18 mouse cellular contexts compared by ENCODE assay signal in genomic region chr2:68796011-68796775, GRCm38 (mm10).
DNase-seq lines count a peak whose midpoint lies in the region; ATAC-seq and TF ChIP-seq lines count a peak whose summit lies in the region.
"Had no signal": no experiment of that assay in that cellular context is flagged by ENCODE, and none has a peak within 500 bp of the region (broad histone marks: within the 10 kb centered on the region; RNA-seq: fewer than 3 reads in every experiment).

No protein-coding gene starts in this region.

- 68% methylated on average over 10 of the region's 10 CpGs for WGBS in midbrain, embryonic 11.5 days
- 76% methylated on average over 10 of the region's 10 CpGs for WGBS in midbrain, postnatal 0 days

- no peaks in the 10 kb centered on the region for H3K27me3 ChIP-seq in midbrain, embryonic 11.5 days (ENCODE audit: control insufficient read depth, insufficient read depth, low read length)
- H3K27me3 ChIP-seq in midbrain, postnatal 0 days (ENCODE audit: insufficient read depth, low read length), result no peaks in the 10 kb centered on the region
- H3K27me3 ChIP-seq: hindbrain, embryonic 15.5 days had no signal

- no peak overlapping the region for H3K4me3 ChIP-seq in midbrain, embryonic 11.5 days (ENCODE audit: low read depth, low read length)
- no peak overlapping the region for H3K4me3 ChIP-seq in midbrain, postnatal 0 days (ENCODE audit: low read depth, low read length)
- H3K4me3 ChIP-seq: erythroblast, embryonic 14.5 days; heart, adult 2 months; hindbrain, embryonic 15.5 days; left cerebral cortex, adult 2 months; midbrain, embryonic 12.5 days had no signal

- no peaks in the 10 kb centered on the region for H3K9me3 ChIP-seq in midbrain, embryonic 11.5 days (ENCODE audit: control insufficient read depth, low read length)
- no peaks in the 10 kb centered on the region for H3K9me3 ChIP-seq in midbrain, postnatal 0 days (ENCODE audit: low read length)
- H3K9me3 ChIP-seq: hindbrain, embryonic 15.5 days; midbrain, embryonic 12.5 days had no signal

- no peak overlapping the region for H3K27ac ChIP-seq in midbrain, embryonic 11.5 days (ENCODE audit: low read depth, low read length)
- no peak overlapping the region for H3K27ac ChIP-seq in midbrain, postnatal 0 days (ENCODE audit: low read depth, low read length)
- H3K27ac ChIP-seq: heart, adult 2 months; hindbrain, embryonic 15.5 days; left cerebral cortex, adult 2 months; midbrain, embryonic 12.5 days had no signal

- H3K4me1 ChIP-seq in midbrain, embryonic 11.5 days (ENCODE audit: control insufficient read depth, insufficient read depth, low read length), result no peaks in the 10 kb centered on the region
- H3K4me1 ChIP-seq in midbrain, postnatal 0 days (ENCODE audit: insufficient read depth, low read length), result peaks cover 4% of the 10 kb centered on the region; the same call in 1 of the 2 replicates
- H3K4me1 ChIP-seq: midbrain, embryonic 12.5 days had no signal

- H3K36me3 ChIP-seq in midbrain, embryonic 11.5 days (ENCODE audit: control insufficient read depth, insufficient read depth, low read length), result no peaks in the 10 kb centered on the region
- H3K36me3 ChIP-seq in midbrain, postnatal 0 days (ENCODE audit: insufficient read depth, low read length), result no peaks in the 10 kb centered on the region
- H3K36me3 ChIP-seq: hindbrain, embryonic 15.5 days; midbrain, embryonic 12.5 days had no signal

- H3K4me2 ChIP-seq in midbrain, embryonic 11.5 days, result no peak overlapping the region
- H3K4me2 ChIP-seq in midbrain, postnatal 0 days (ENCODE audit: low read depth, low read length, poor library complexity, severe bottlenecking), result no peak overlapping the region
- H3K4me2 ChIP-seq: hindbrain, embryonic 15.5 days; midbrain, embryonic 12.5 days had no signal

- H3K9ac ChIP-seq in midbrain, embryonic 11.5 days (ENCODE audit: low read length), result no peak overlapping the region
- no peak overlapping the region for H3K9ac ChIP-seq in midbrain, postnatal 0 days (replicated peaks; ENCODE audit: low read length, poor library complexity, severe bottlenecking)
- H3K9ac ChIP-seq: hindbrain, embryonic 15.5 days; midbrain, embryonic 12.5 days had no signal

- peak; percentile 5 for DNase-seq in adrenal gland, postnatal 10 days
- DNase-seq in adrenal gland, postnatal 14 days, result no peak
- peak; percentile 4 for DNase-seq in midbrain, embryonic 11.5 days (ENCODE audit: low spot score, missing footprints)
- no peak for DNase-seq in midbrain, postnatal 0 days (ENCODE audit: low spot score)
- peak; percentile 29 for DNase-seq in lung, postnatal 10 days
- DNase-seq in thymus, postnatal 14 days, result no peak
- DNase-seq in right cerebral cortex, postnatal 14 days, result no peak
- DNase-seq: B cell, adult 2 months; cerebellum, adult 8-10 months; kidney, adult 8-10 months; spleen, adult 18-20 months; thymus, postnatal 4 days had no signal

- TF ChIP-seq CTCF in midbrain, postnatal 0 days (IDR thresholded peaks at IDR 0.05), result no peak

- ATAC-seq in midbrain, embryonic 11.5 days (ENCODE audit: low FRiP score), result no peak
- ATAC-seq in midbrain, postnatal 0 days (ENCODE audit: low FRiP score), result no peak
- ATAC-seq in CD4-positive, CD25-positive, alpha-beta regulatory T cell, adult 4 months, result no peak

Comparison
In these comparisons a context has a peak if more than half of its experiments do, and no peak if none do; other contexts are left out.
1. DNase-seq: peak in adrenal gland, postnatal 10 days (single experiment), midbrain, embryonic 11.5 days (single experiment) and lung, postnatal 10 days (single experiment); none in adrenal gland, postnatal 14 days (single experiment), midbrain, postnatal 0 days (single experiment), thymus, postnatal 14 days (single experiment) and right cerebral cortex, postnatal 14 days (single experiment).